Mouse (Mus musculus) lung, postnatal 36 days (tissue): ENCODE measurements around the gene Gm49352.
"Not testable (repeated sequence)": the region's sequence is repeated elsewhere in the genome, so short reads cannot be mapped to it uniquely, and the experiment has no call there.

Experiments
- DNase-seq: peaks from one replicate; pipeline ENCODE4 v3.0.0; 2022; ENCODE audit warnings: mixed read lengths

The Gm49352 gene

DNA sequence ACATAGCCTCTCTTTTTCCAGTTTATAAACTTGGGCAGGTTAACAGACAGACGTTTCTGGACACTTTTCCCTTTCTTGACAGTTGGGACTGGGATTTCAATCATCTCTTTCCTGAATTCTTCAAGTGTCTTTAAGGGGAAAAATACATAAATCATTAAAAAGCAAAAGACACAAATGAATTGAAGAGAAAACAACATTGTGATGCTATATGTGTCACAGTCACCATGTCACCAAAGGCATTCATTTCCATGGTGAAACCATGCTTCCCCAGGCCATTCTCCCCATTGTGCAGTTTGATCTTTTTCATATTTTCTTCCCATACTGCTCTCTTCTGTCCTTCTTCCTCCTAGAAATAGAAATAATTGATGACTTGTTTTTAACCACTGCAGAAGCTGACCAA is at the start of gene Gm49352:
TSS of gene Gm49352 (minus strand) at position 101 of the 400 bp plus-strand sequence.
- DNase-seq, result not testable (repeated sequence)

DNA sequence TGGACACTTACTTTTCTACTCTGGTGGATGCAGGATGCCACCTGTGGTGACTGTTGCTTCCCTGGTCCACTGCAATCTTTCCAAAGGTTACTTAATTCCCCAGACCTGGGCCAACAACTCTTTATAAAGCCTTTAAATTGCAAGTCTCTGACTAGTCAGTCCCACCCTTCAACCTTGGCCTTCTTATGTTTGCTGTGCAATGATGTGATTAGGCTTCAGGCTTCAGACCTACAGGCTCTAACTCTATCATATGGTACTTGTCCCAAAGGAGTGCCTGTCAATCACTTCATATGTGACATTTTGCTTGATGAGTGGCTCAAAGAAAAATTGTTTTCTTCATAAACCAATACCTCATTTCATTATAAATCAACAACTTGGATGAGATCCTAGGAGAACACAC is 2.1 kb upstream of the Gm49352 start, which contains the start of gene Cts3:
TSS of gene Cts3 (minus strand) at position 101 of the 400 bp plus-strand sequence.
- no peak for DNase-seq

DNA sequence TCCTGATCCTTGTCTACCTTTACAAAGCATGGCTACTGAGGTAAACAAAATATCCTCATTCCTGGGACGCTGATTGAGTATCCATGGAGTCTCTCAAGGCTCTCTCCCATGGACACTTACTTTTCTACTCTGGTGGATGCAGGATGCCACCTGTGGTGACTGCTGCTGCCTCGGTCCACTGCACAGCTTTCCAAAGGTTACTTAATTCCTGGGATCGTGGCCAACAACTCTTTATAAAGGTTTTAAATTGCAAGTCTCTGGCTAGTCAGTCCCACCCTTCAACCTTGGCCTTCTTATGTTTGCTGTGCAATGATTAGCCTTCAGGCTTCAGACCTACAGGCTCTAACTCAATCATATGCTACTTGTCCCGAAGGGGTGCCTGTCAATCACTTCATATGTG is 26.3 kb downstream of the Gm49352 start, which contains the start of gene Ctsm:
TSS of gene Ctsm (minus strand) at position 209 of the 400 bp plus-strand sequence.
- no peak for DNase-seq
